Comparison of ENCODE assay signal across 21 mouse cellular contexts in genomic region chr11:76258511-76258910, GRCm38 (mm10). TPM values are rescaled to one million over a fixed set of nuclear protein-coding genes. Genes with fewer than 3 reads are reported as not detected.
"Had no signal": no experiment of that assay in that cellular context is flagged by ENCODE, and none has a peak within 500 bp of the region (broad histone marks: within the 10 kb centered on the region; RNA-seq: fewer than 3 reads in every experiment).

No protein-coding gene starts in this region.

- ATAC-seq: midbrain, embryonic 13.5 days; midbrain, embryonic 16.5 days had no signal

- H3K9me3 ChIP-seq: midbrain, embryonic 13.5 days; neural tube, embryonic 13.5 days; neural tube, embryonic 15.5 days had no signal

- H3K4me3 ChIP-seq: midbrain, embryonic 13.5 days; myocyte; neural tube, embryonic 13.5 days; neural tube, embryonic 15.5 days had no signal

- H3K9ac ChIP-seq: lung, embryonic 14.5 days; midbrain, embryonic 13.5 days; neural tube, embryonic 13.5 days; neural tube, embryonic 15.5 days had no signal

- H3K27ac ChIP-seq: midbrain, embryonic 13.5 days; neural tube, embryonic 15.5 days had no signal

- H3K27me3 ChIP-seq: midbrain, embryonic 13.5 days; neural tube, embryonic 13.5 days; neural tube, embryonic 15.5 days had no signal

- H3K4me2 ChIP-seq: lung, embryonic 14.5 days; midbrain, embryonic 11.5 days; midbrain, embryonic 13.5 days; neural tube, embryonic 13.5 days; neural tube, embryonic 15.5 days had no signal

- DNase-seq: lung, adult 18-20 months; lung, embryonic 14.5 days; lung, postnatal 10 days; lung, postnatal 4 days; retina, postnatal 1 day; right cerebral cortex, adult 18-20 months; right cerebral cortex, postnatal 25 days; right cerebral cortex, postnatal 4 days; spleen, adult 18-20 months; thymus, adult 18-20 months; thymus, postnatal 14 days; thymus, postnatal 4 days had no signal

RNA-seq across cellular contexts. Expression of gene Dbil5, which starts 41.1 kb away (rescaled TPM):
- polyA plus RNA-seq: neural tube, embryonic 11.5 days; small intestine, adult 2 months; thymus, postnatal 0 days had no signal
